Mouse (Mus musculus) spleen, adult 2 months (tissue): Measurements from ENCODE around the gene Rbm38.

Source experiments
- CTCF ChIP-seq: fragments of 200-500 bp; IDR thresholded peaks from 2 replicates; pipeline ENCODE4 v1.5.1; 2011; ENCODE audit warnings: mild to moderate bottlenecking, inconsistent platforms; ENCODE audit not compliant: insufficient read depth, insufficient read length, insufficient replicate concordance; ENCODE audit errors: extremely low read depth
- POLR2A ChIP-seq: fragments of 200-500 bp; IDR thresholded peaks from 2 replicates; pipeline ENCODE4 v1.6.1; 2011; ENCODE audit warnings: low read depth, low read length, inconsistent platforms

DNA sequence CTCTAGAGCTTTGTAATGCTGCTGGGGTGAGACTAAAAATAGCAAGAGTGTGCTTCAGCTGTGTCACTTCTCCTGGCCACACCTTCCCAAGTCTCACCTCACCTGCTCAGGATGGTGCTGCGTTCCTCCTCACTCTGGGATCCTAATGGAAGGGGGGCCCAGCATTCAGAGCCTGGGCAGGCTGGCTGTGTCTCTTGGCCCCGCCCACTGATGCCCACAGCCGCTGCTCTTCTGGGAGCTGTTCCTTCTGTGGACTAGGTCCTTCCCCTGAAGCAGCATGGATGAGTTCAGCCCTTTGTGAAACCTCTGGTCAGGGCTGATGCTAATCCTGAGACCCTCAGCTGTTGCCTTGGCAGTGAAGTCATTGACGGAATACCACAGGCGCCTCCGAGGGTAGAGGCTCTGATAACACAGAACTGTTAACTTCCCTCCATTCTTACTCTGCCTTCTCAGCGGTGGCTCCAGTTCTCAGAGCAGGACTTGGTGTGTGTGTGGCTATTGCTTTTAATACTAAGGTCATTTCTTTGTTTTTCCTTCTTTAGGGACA is 5.5 kb upstream of the Rbm38 start:
- TF ChIP-seq CTCF = no peak
- no peak for TF ChIP-seq POLR2A
